Mouse (Mus musculus) hindbrain, embryonic 12.5 days (tissue): Measurements from ENCODE around the gene Sirt1. TPM values are rescaled to one million over a fixed set of nuclear protein-coding genes. Genes with fewer than 3 reads are reported as not detected.

ENCODE experiments used
- ATAC-seq: fragments of 200-750 bp; cut with Nextera tagmentation; 2 replicates; pipeline ENCODE4 v1.8.0; 2017; ENCODE audit warnings: moderate TSS enrichment; ENCODE audit not compliant: low FRiP score
- H3K27ac ChIP-seq: fragments of 300-500 bp; sonication (generic); 2 replicates; pipeline ENCODE4 v1.5.1; 2016; ENCODE audit warnings: mild to moderate bottlenecking
- H3K27me3 ChIP-seq: fragments of 300-500 bp; sonication (generic); 2 replicates; pipeline ENCODE4 v1.6.1; 2016; ENCODE audit warnings: mild to moderate bottlenecking
- H3K36me3 ChIP-seq: fragments of 300-500 bp; sonication (generic); 2 replicates; pipeline ENCODE4 v1.6.1; 2016; ENCODE audit warnings: mild to moderate bottlenecking
- H3K4me1 ChIP-seq: fragments of 300-500 bp; sonication (generic); 2 replicates; pipeline ENCODE4 v1.6.1; 2016
- H3K4me2 ChIP-seq: fragments of 300-500 bp; sonication (generic); replicated peaks from 2 replicates; pipeline ENCODE4 v1.6.1; 2016; ENCODE audit warnings: mild to moderate bottlenecking
- H3K4me3 ChIP-seq: fragments of 300-500 bp; sonication (generic); 2 replicates; pipeline ENCODE4 v1.5.1; 2016; ENCODE audit warnings: mild to moderate bottlenecking
- H3K9ac ChIP-seq: fragments of 300-500 bp; sonication (generic); 2 replicates; pipeline ENCODE4 v1.6.1; 2016; ENCODE audit warnings: mild to moderate bottlenecking, moderate library complexity
- H3K9me3 ChIP-seq: fragments of 300-500 bp; sonication (generic); replicated peaks from 2 replicates; pipeline ENCODE4 v1.6.1; 2016; ENCODE audit warnings: mild to moderate bottlenecking
- WGBS: fragments of 180-500 bp; shearing (Covaris S2); methylation state at CpG from one replicate; pipeline ENCODE4 v1.1.7; 2016; 5-methylcytosine and 5-hydroxymethylcytosine counted together
- polyA plus RNA-seq: library from polyadenylated mRNA; unstranded; fragments of >200 nt; fragmentation: Nextera tagmentation; extraction: Ambion mirVana; gene quantifications from 2 replicates; pipeline ENCODE4 v1.2.1, GENCODE M21; 2016

Gene Sirt1
- polyA plus RNA-seq, 1 experiment from 2014 or later, result 8.6 TPM

GRCm38 (mm10) chr10:63279851-63280250 lies 101.7 kb downstream of the Sirt1 start:
- 89% methylated on average over 3 of the region's 3 CpGs for WGBS
- no peak overlapping the region for H3K4me3 ChIP-seq
- no peaks in the 10 kb centered on the region for H3K4me1 ChIP-seq
- H3K36me3 ChIP-seq, result peaks cover 42% of the 10 kb centered on the region
- H3K9ac ChIP-seq, result no peak overlapping the region
- H3K9me3 ChIP-seq, result no peaks in the 10 kb centered on the region
- no peak overlapping the region for H3K27ac ChIP-seq
- no peak for ATAC-seq
- H3K27me3 ChIP-seq, result no peaks in the 10 kb centered on the region
- H3K4me2 ChIP-seq, result no peak overlapping the region

GRCm38 (mm10) chr10:63277010-63277409 lies 104.5 kb downstream of the Sirt1 start:
- no peaks in the 10 kb centered on the region for H3K4me1 ChIP-seq
- H3K4me3 ChIP-seq, result no peak overlapping the region
- no peak for ATAC-seq
- H3K36me3 ChIP-seq, result peaks cover 36% of the 10 kb centered on the region
- no peak overlapping the region for H3K4me2 ChIP-seq
- 93% methylated on average over 3 of the region's 3 CpGs for WGBS
- no peaks in the 10 kb centered on the region for H3K9me3 ChIP-seq
- H3K27ac ChIP-seq, result no peak overlapping the region
- no peak overlapping the region for H3K9ac ChIP-seq
- H3K27me3 ChIP-seq, result no peaks in the 10 kb centered on the region

GRCm38 (mm10) chr10:63272868-63273267 lies 108.6 kb downstream of the Sirt1 start:
- Histone ChIP-seq H3K4me2 (no peak overlapping the region), H3K9me3 (no peaks in the 10 kb centered on the region), H3K36me3 (peaks cover 31% of the 10 kb centered on the region), H3K9ac (no peak overlapping the region), H3K27ac (no peak overlapping the region), H3K4me1 (no peaks in the 10 kb centered on the region), H3K4me3 (no peak overlapping the region), H3K27me3 (no peaks in the 10 kb centered on the region)
- ATAC-seq, result no peak
- WGBS, result 92% methylated on average over 5 of the region's 5 CpGs

- H3K4me3 ChIP-seq, result no peak overlapping the region
- H3K9ac ChIP-seq, result no peak overlapping the region
- no peak overlapping the region for H3K27ac ChIP-seq
- H3K9me3 ChIP-seq, result no peaks in the 10 kb centered on the region
- no peaks in the 10 kb centered on the region for H3K27me3 ChIP-seq
- H3K4me2 ChIP-seq, result no peak overlapping the region
- peaks cover 26% of the 10 kb centered on the region; the same call in 1 of the 2 replicates for H3K36me3 ChIP-seq
- ATAC-seq, result no peak
- H3K4me1 ChIP-seq, result no peaks in the 10 kb centered on the region
Measured at GRCm38 (mm10) chr10:63272401-63272800, 109.1 kb downstream of the Sirt1 start.

Other genes with a start within 250 kb of the Sirt1 start
- gene Mypn, start 177.8 kb downstream of the Sirt1 start, polyA plus RNA-seq, result 0.08 and 0.76 TPM in 2 replicates
- gene Herc4, start 137.9 kb downstream of the Sirt1 start, polyA plus RNA-seq, result 40.9 and 47.1 TPM in 2 replicates
- 14.1 and 17.4 TPM in 2 replicates for gene Dnajc12, start 739 bp upstream of the Sirt1 start, polyA plus RNA-seq
- not detected in 2 replicates for gene Gm7075, start 40.1 kb upstream of the Sirt1 start, polyA plus RNA-seq
- 0.22 and 0.34 TPM in 2 replicates for gene Ctnna3, start 48.4 kb upstream of the Sirt1 start, polyA plus RNA-seq